Mouse (Mus musculus) stomach, embryonic 15.5 days (tissue): ENCODE measurements at regions not wholly inside any gene's neighbourhood (a gene's known extent, or its start where the extent isn't known, plus 50 kb on each side); places are given as distances from the start of the nearest gene placed in this dataset.

ENCODE experiments used
- ATAC-seq: fragments of 200-750 bp; cut with Nextera tagmentation; 2 replicates; pipeline ENCODE4 v1.8.0; 2017; ENCODE audit warnings: low read depth, moderate number of reproducible peaks, moderate TSS enrichment; ENCODE audit not compliant: insufficient read depth, low FRiP score
- H3K27ac ChIP-seq: fragments of 300-500 bp; sonication (generic); 2 replicates; pipeline ENCODE4 v1.5.1; 2015; ENCODE audit warnings: mild to moderate bottlenecking, inconsistent platforms
- H3K27me3 ChIP-seq: fragments of 300-500 bp; sonication (generic); replicated peaks from 2 replicates; pipeline ENCODE4 v1.6.1; 2015; ENCODE audit warnings: inconsistent platforms
- H3K36me3 ChIP-seq: fragments of 300-500 bp; sonication (generic); 2 replicates; pipeline ENCODE4 v1.6.1; 2015; ENCODE audit warnings: inconsistent platforms
- H3K4me1 ChIP-seq: fragments of 300-500 bp; sonication (generic); 2 replicates; pipeline ENCODE4 v1.6.1; 2015; ENCODE audit warnings: inconsistent platforms
- H3K4me2 ChIP-seq: fragments of 300-500 bp; sonication (generic); 2 replicates; pipeline ENCODE4 v1.6.1; 2015; ENCODE audit warnings: mild to moderate bottlenecking, inconsistent platforms
- H3K4me3 ChIP-seq: fragments of 300-500 bp; sonication (generic); replicated peaks from 2 replicates; pipeline ENCODE4 v1.5.1; 2015; ENCODE audit warnings: inconsistent platforms
- H3K9ac ChIP-seq: fragments of 300-500 bp; sonication (generic); 2 replicates; pipeline ENCODE4 v1.6.1; 2015; ENCODE audit warnings: inconsistent platforms
- H3K9me3 ChIP-seq: fragments of 300-500 bp; sonication (generic); 2 replicates; pipeline ENCODE4 v1.6.1; 2016; ENCODE audit warnings: inconsistent platforms
- WGBS: fragments of 180-500 bp; shearing (Covaris S2); methylation state at CpG from one replicate; pipeline ENCODE4 v1.1.7; 2015; 5-methylcytosine and 5-hydroxymethylcytosine counted together

- H3K4me3 ChIP-seq, result no peak overlapping the region
- no peak overlapping the region for H3K27ac ChIP-seq
- no peak overlapping the region for H3K9ac ChIP-seq
- H3K4me2 ChIP-seq, result no peak overlapping the region
- no peaks in the 10 kb centered on the region for H3K36me3 ChIP-seq
- ATAC-seq, result no peak
- no peaks in the 10 kb centered on the region for H3K9me3 ChIP-seq
- WGBS, result 79% methylated on average over 1 of the region's 1 CpGs
- H3K4me1 ChIP-seq, result no peaks in the 10 kb centered on the region
- no peaks in the 10 kb centered on the region for H3K27me3 ChIP-seq
Measured at GRCm38 (mm10) chr10:43822615-43823014, 78.9 kb downstream of the Qrsl1 start.

DNA sequence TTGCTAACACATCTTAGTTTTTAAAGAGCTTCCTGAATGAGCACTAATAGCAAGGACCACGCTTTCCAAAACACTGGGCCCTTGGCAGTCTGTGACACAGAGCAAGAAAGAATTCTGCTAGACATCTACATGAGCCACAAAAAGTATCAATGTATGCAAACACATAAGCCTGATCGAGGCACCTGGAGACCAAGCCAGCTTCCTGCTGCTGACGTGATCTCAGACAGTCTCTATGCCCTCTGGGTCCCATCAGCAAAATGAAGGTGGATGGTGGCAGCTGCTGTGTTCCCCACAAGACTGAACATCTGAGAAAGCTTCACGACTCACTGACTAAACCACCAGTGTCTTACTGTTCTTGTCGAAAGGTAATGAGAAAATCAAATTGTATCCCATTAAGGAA is 77.5 kb downstream of the Qrsl1 start:
- 65% methylated on average over 5 of the region's 5 CpGs for WGBS
- no peak for ATAC-seq
- Histone ChIP-seq H3K36me3 (no peaks in the 10 kb centered on the region), H3K4me2 (no peak overlapping the region), H3K9me3 (no peaks in the 10 kb centered on the region), H3K9ac (no peak overlapping the region), H3K4me3 (no peak overlapping the region), H3K4me1 (no peaks in the 10 kb centered on the region), H3K27ac (no peak overlapping the region), H3K27me3 (no peaks in the 10 kb centered on the region)
